Mouse (Mus musculus) heart, postnatal 14 days (tissue): ENCODE measurements around the gene Olfr569. TPM values are rescaled to one million over a fixed set of nuclear protein-coding genes. Genes with fewer than 3 reads are reported as not detected.

Experiments
- DNase-seq, 2 experiments: peaks; one replicate each; pipeline ENCODE4 v3.0.0; 2021 to 2022
- intact Hi-C: fragments of 180-260 bp; cut with DNase I; formaldehyde crosslinking; loops from one replicate; pipeline ENCODE4 v1.15.1; 2025
- long read RNA-seq, 2 experiments: library from polyadenylated mRNA; stranded (forward); transcript quantifications; one replicate each; pipeline ENCODE4 v2.0.0; 2021
- total RNA-seq, 2 experiments: library from RNA; stranded (reverse); gene quantifications; 2 replicates each; pipeline ENCODE4 v1.2.3; 2021

Gene Olfr569
- total RNA-seq, result not detected
- long read RNA-seq, experiment 1, result 0 reads
- long read RNA-seq, experiment 2, result 0 reads

- intact Hi-C loops, result no loop called here
These were observed at the start of gene Olfr569 for GRCm38 (mm10) chr7:102890782-102891181. Gene Olfr569, minus strand, starts transcription at chr7:102890882.

GRCm38 (mm10) chr7:102927105-102927504, 36.4 kb upstream of the Olfr569 start:
- no peak for DNase-seq
- intact Hi-C loops, result loop anchor here (10.0 kb wide), 1 partner anchor 232 kb away; the partner anchor contains the start of gene Olfr557

More at GRCm38 (mm10) chr7:102890782-102891181, at the start of gene Olfr569:
- DNase-seq, result no peak

DNA sequence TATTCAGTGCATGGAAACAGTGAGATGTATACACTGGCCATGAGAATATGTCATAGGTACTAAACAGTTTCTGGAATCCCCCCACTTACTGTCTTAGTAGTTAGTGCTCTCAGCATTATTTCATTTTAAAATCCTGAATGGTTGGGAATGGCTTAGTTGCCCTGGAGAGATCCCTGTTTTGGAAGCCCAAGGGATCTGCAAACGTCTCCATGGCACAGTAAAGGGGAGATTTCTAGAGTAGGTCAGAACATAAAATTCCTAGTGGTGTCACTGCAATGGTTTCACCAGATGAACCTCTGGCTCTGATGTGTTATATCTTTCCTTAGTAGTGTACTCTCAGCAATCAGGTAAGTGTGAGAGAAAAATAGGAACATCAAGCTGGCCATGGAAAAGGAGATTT, 33.4 kb upstream of the Olfr569 start, which contains the start of gene Olfr572:
Olfr572 (plus strand) TSS at position 301 of the 400 bp plus-strand sequence.
- no peak for DNase-seq
- intact Hi-C loops, result loop anchor here (10.0 kb wide), 1 partner anchor 229 kb away; the partner anchor contains the start of gene Olfr557

DNA sequence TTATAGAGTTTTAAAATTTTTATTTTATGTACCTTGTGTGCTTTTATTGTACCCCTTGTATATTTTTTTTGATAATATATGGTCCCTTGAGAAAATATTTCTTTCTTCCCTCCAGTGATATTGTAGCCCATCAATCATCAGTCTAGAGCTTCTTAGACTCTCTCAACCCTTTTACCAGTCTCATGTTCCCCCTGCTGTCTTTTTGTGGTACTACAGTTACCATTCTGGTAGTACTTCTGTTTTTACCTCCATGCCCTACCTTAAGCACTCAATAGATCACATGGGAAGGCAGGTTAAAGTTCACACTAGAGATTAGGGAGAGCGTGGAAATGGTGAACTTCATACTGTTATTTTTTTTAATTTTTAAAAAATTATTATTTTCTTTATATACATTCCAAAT, 28.9 kb upstream of the Olfr569 start:
- intact Hi-C loops, result loop anchor here (2.0 to 10.0 kb wide), 3 partner anchors 225 to 407 kb away; partner anchors contain the start of genes Olfr556 and Olfr557
- DNase-seq, result peak in 1 of 2 experiments; percentile 48

GRCm38 (mm10) chr7:102917032-102917875, 26.6 kb upstream of the Olfr569 start, which contains the start of gene Olfr571:
Gene Olfr571, minus strand, starts transcription at chr7:102917536.
- intact Hi-C loops, result no loop called here
- DNase-seq, result no peak

DNA sequence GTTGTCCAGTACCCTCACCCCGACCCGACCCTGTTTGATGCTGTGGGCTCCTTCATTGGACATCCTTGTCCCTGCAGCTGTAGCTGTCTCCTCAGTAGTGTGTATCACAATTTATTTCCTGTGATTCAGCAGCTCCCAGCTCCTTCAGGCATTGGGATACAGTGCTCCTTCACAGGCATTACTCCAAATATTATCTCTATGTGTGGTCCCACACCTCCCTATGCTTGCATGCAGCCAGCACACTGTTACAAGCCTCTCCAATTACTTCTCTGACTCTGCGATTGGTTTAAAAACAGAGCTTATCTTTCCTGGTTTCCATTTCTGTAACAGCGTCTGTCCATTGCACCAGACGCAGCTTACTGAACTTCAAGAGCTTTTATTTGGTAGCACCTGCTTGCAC, 25.7 kb upstream of the Olfr569 start:
- intact Hi-C loops, result no loop called here
- DNase-seq, result no peak

GRCm38 (mm10) chr7:102915261-102915660, 24.6 kb upstream of the Olfr569 start:
- no peak for DNase-seq
- intact Hi-C loops, result no loop called here

- no peak for DNase-seq
- intact Hi-C loops, result no loop called here
These were observed 13.9 kb downstream of the Olfr569 start, which contains the start of gene Olfr568 for GRCm38 (mm10) chr7:102876822-102877221. Gene Olfr568, plus strand, starts transcription at chr7:102877122.

- DNase-seq, result no peak
- intact Hi-C loops, result no loop called here
These were observed 32.0 kb downstream of the Olfr569 start, which contains the start of gene Olfr566 for GRCm38 (mm10) chr7:102858665-102859064. Gene Olfr566, minus strand, starts transcription at chr7:102858765.

GRCm38 (mm10) chr7:102855807-102856206, 34.9 kb downstream of the Olfr569 start:
- intact Hi-C loops, result no loop called here

More at GRCm38 (mm10) chr7:102855807-102856206, 34.9 kb downstream of the Olfr569 start:
- no peak for DNase-seq

Other genes with a start within 250 kb of the Olfr569 start
- gene Olfr555, start 232.1 kb downstream of the Olfr569 start, total RNA-seq, result not detected
- not detected for gene Olfr556, start 226.0 kb downstream of the Olfr569 start, total RNA-seq
- gene Trim68, start 203.6 kb downstream of the Olfr569 start, total RNA-seq, result 1 to 10 TPM; 7.7 to 8.7 TPM
- not detected for gene Olfr557, start 195.0 kb downstream of the Olfr569 start, total RNA-seq
- gene Olfr558, start 188.7 kb downstream of the Olfr569 start, total RNA-seq, result 1 to 10 TPM; 4.8 to 5.1 TPM
- not detected for gene Olfr33, start 171.8 kb downstream of the Olfr569 start, total RNA-seq
- not detected for gene Olfr559, start 163.4 kb downstream of the Olfr569 start, total RNA-seq
- gene Olfr560, start 131.5 kb downstream of the Olfr569 start, total RNA-seq, result under 1 TPM in 1 of 2 experiments, not detected in 1; 0.32 TPM
- gene Olfr78, start 131.4 kb downstream of the Olfr569 start, total RNA-seq, result 1 to 10 TPM; 1.6 to 2.1 TPM
- gene Olfr561, start 119.7 kb downstream of the Olfr569 start, total RNA-seq, result not detected
- gene Olfr564, start 87.4 kb downstream of the Olfr569 start, total RNA-seq, result not detected
- not detected for gene Olfr566, start 32.1 kb downstream of the Olfr569 start, total RNA-seq
- gene Olfr568, start 13.8 kb downstream of the Olfr569 start, total RNA-seq, result not detected
- gene Olfr570, start 3.7 kb upstream of the Olfr569 start, total RNA-seq, result not detected
- not detected for gene Olfr571, start 26.7 kb upstream of the Olfr569 start, total RNA-seq
- gene Olfr572, start 33.5 kb upstream of the Olfr569 start, total RNA-seq, result not detected
- not detected for gene Olfr573-ps1, start 51.7 kb upstream of the Olfr569 start, total RNA-seq
- not detected for gene Olfr574, start 57.6 kb upstream of the Olfr569 start, total RNA-seq
- gene Olfr575, start 67.9 kb upstream of the Olfr569 start, total RNA-seq, result not detected
- not detected for gene Olfr576, start 71.8 kb upstream of the Olfr569 start, total RNA-seq
- gene Olfr577, start 85.1 kb upstream of the Olfr569 start, total RNA-seq, result not detected
- not detected for gene Olfr578, start 98.4 kb upstream of the Olfr569 start, total RNA-seq
- not detected for gene Olfr582, start 147.1 kb upstream of the Olfr569 start, total RNA-seq
- gene Olfr583, start 160.4 kb upstream of the Olfr569 start, total RNA-seq, result not detected
- gene Olfr584, start 191.0 kb upstream of the Olfr569 start, total RNA-seq, result not detected
- gene Olfr585, start 206.8 kb upstream of the Olfr569 start, total RNA-seq, result not detected
- not detected for gene Olfr586, start 234.8 kb upstream of the Olfr569 start, total RNA-seq
- gene Olfr588-ps1, start 250.0 kb upstream of the Olfr569 start, total RNA-seq, result not detected